Mouse (Mus musculus): ENCODE data around the gene Plpp4.

- no peak for TF ChIP-seq POLR2A (IDR thresholded peaks at IDR 0.05; ENCODE audit: borderline replicate concordance, low read depth, low read length)
- no peak for TF ChIP-seq CTCF (IDR thresholded peaks at IDR 0.05; ENCODE audit: low read depth, low read length)
Observed at GRCm38 (mm10) chr7:129221649-129222048, 35.2 kb upstream of the Plpp4 start.
